Mouse (Mus musculus) cerebellum, adult 2 months (tissue): ENCODE data around the gene Rad51b. TPM values are rescaled to one million over a fixed set of nuclear protein-coding genes. Genes with fewer than 3 reads are reported as not detected.

Experiments
- DNase-seq, 2 experiments: peaks; one replicate each; pipeline ENCODE4 v3.0.0; 2021
- H3K27ac ChIP-seq: fragments of 200-500 bp; 2 replicates; pipeline ENCODE4 v1.5.1; 2012; ENCODE audit warnings: low read length, control low read depth, inconsistent platforms; ENCODE audit not compliant: insufficient read depth
- H3K27me3 ChIP-seq: fragments of 200-500 bp; 2 replicates; pipeline ENCODE4 v1.6.1; 2012; ENCODE audit warnings: inconsistent platforms, mild to moderate bottlenecking, low read length, moderate library complexity; ENCODE audit not compliant: control insufficient read depth, insufficient read depth
- H3K4me1 ChIP-seq: fragments of 200-500 bp; 2 replicates; pipeline ENCODE4 v1.6.1; 2011; ENCODE audit warnings: low read length; ENCODE audit not compliant: control insufficient read depth, insufficient read depth
- H3K4me3 ChIP-seq: fragments of 200-500 bp; replicated peaks from 2 replicates; pipeline ENCODE3; 2011; ENCODE audit warnings: mild to moderate bottlenecking, low read depth, low read length, control low read depth; ENCODE audit not compliant: insufficient read depth
- CTCF ChIP-seq: fragments of 200-500 bp; IDR thresholded peaks from 2 replicates; pipeline ENCODE4 v1.5.1; 2011; ENCODE audit warnings: low read depth, mild to moderate bottlenecking, control low read depth, low read length, moderate library complexity, borderline replicate concordance; ENCODE audit not compliant: insufficient read depth
- POLR2A ChIP-seq: fragments of 200-500 bp; IDR thresholded peaks from 2 replicates; pipeline ENCODE4 v1.6.1; 2011; ENCODE audit warnings: low read length, control low read depth, borderline replicate concordance; ENCODE audit not compliant: insufficient read depth
- WGBS: fragments of 180-500 bp; shearing (Covaris S2); methylation state at CpG from one replicate; pipeline ENCODE4 v1.1.7; 2018; 5-methylcytosine and 5-hydroxymethylcytosine counted together
- polyA plus RNA-seq: library from polyadenylated mRNA; depleted of rRNA; stranded (reverse); fragments of >200 nt; gene quantifications from 2 replicates; pipeline ENCODE4 v1.2.3, GENCODE M21; 2012

The Rad51b gene
- polyA plus RNA-seq, 1 experiment: 0.23 TPM

DNA sequence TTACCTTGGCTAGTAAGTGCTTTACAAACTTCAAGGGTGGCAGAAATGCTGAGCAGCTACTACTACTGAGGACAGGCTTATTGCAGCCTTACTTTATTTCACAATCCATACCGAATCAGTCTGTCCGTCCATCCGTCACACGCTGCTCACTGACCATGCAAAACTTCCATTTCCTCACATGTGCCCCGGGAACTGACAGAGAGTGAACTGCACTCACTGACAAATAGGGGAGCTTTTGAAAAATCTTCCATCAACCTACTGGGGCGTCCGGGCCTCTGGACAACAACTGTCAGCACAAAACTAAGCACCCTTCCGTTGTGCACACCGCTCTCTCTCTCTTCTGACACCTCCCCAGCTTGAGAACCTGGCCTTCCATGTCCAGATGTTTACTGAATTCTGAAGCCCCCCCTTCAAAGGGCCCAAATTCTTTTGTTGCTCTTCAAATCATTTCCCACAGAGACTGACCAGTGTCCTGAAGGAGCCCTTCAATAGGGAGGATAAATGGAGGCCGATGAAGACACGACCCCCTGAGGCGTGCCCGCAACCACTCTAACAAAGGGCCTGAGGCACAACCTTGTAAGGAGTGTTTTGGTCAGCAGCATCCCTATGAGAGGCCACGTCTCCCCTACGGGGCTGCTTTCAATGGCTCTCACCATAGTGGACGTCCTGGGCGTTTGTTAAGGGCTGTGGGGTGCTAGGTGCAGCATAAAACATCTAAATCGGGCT is 515.9 kb downstream of the Rad51b start:
- H3K4me3 ChIP-seq: no peak overlapping the region
- H3K27ac ChIP-seq: no peak overlapping the region
- H3K27me3 ChIP-seq: no peaks in the 10 kb centered on the region; the same call in 1 of the 2 replicates
- DNase-seq: no peak
- WGBS: 72% methylated on average over 18 of the region's 18 CpGs
- no peaks in the 10 kb centered on the region for H3K4me1 ChIP-seq
- TF ChIP-seq CTCF (no peak), POLR2A (no peak)

DNA sequence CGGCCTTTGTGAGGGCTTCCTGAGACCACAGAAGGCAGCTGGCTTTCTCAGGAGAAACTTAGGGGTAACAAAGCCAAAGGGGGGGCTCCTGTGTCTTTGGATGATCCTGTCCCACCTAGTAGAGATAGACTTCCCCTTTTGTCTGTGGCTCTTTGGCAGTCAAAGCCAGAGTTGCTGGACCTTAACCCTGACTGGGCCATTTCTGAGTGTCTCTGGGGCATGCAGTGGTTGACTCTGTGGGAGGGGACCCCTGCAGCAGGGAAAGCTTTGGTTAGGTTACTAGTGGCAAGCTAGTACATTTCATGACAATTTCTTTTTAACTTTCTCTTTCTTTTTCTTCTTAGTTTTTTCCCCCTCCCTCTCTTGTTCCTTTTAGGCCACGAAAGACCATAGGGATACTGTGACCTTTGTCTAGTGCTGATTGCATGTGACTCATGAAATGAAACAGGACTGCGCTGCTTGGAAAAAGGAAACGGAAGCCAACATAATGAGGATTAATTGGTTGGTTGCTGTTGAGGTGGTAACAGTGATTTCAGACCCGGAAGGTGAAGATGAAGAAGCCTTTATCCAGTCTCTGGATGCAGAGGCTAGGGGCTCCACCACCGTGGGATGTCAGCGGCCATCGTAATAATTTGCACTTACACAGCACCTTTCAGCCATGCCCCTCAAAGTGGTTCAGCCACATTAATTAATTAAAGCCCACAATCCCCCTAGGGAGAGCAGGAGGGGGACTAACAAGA is 516.7 kb downstream of the Rad51b start:
- Histone ChIP-seq H3K27me3 (no peaks in the 10 kb centered on the region; the same call in 1 of the 2 replicates), H3K4me1 (no peaks in the 10 kb centered on the region), H3K4me3 (no peak overlapping the region), H3K27ac (no peak overlapping the region)
- WGBS: 83% methylated on average over 8 of the region's 8 CpGs
- DNase-seq: no peak
- no peak for TF ChIP-seq POLR2A
- no peak for TF ChIP-seq CTCF

DNA sequence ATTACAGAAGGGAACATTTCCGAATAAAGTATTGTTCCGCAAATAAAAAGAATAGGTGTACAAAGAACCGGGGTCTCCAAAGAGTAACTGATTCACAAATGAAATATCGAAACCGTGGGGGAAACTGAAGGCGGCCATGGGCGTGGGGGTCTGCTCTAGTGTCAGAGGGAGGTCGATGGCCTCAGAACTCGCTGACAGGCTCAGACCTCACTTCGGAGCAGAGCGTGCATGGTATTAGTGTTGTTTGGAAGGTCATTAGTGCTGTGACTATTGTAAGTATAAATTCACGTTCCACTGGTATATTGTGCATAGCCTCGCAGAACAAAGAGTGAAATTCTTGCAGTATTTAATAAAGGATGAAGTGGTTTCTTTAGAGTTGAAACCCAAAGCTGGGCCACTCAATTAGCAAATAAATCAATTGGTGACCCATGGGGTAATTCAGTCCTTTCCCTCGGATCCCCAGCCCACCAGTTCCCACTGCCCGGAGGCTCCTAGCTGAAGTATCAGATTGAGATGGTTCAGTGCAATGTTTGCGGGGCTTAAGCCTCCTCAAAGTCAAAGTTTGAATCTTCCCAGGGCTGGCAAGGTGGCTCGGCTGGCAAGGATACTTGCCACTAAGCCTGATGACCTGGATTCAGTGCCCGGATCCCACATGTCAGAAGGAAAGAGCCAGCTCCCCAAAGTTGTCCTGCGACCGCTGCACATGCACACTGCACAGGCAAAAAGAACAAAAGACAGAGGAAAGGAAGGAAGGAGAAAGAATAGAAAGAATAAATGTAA is 517.4 kb downstream of the Rad51b start:
- no peak overlapping the region for H3K27ac ChIP-seq
- no peak for DNase-seq
- TF ChIP-seq POLR2A: no peak
- no peak for TF ChIP-seq CTCF
- H3K4me1 ChIP-seq: no peaks in the 10 kb centered on the region
- WGBS: 67% methylated on average over 20 of the region's 20 CpGs
- H3K4me3 ChIP-seq: no peak overlapping the region
- H3K27me3 ChIP-seq: no peaks in the 10 kb centered on the region; the same call in 1 of the 2 replicates

DNA sequence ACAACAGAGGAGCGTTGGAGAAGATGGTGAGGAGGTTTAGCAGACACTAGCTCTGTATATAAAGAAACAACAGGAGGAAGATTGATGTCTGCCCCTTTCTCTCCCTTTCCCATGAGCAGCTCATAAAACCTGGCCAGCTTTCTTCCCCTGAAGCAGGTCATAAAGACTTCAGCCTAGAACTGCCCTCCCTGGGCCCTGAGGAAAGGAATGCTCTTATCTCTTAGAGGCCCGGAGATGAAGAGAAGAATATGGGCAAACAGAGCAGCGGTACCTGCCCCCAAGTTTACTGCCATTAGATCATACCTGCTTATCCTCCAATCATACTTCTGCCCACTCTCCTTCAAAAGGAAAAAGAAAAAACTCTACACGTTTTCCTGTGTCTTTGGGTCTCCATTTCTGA is 519.2 kb downstream of the Rad51b start:
- no peak for TF ChIP-seq POLR2A
- TF ChIP-seq CTCF: no peak
- no peak overlapping the region for H3K27ac ChIP-seq
- H3K27me3 ChIP-seq: no peaks in the 10 kb centered on the region
- no peaks in the 10 kb centered on the region for H3K4me1 ChIP-seq
- WGBS: 95% methylated on average over 4 of the region's 4 CpGs
- H3K4me3 ChIP-seq: no peak overlapping the region
- no peak for DNase-seq

DNA sequence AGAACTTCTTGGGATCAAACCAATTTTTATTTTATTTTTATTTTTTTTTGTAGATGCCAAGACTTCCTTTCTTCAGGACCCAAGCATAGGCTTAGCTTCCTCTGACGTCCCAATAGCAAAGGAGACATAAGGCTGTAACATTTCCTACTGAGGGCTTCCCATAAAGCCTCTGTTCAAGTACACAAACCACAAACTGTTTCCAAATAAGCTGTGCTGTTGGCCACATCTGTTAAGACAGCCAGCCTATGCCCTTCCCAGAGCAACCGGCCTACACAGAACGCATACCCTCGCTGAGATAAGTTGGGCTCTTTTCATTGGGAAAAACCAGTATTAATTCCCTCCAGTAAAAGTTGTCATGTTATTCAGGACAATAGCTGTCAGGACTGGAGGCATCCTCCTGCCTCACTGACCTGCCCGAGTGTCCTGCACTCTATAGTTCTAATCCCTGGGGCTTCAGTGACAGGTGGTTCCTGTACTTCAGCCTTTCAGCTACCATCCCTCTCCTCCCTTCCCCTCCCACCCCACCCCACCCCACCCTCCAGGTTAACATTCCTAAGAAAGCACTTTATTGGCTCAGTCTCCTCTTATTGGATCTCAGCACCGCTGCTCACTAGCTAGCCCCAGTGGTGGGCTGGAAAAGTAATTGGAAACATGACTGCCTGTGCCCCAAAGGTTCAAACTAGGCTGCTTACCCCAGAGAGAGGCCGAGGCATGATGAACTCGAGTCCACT is 523.3 kb downstream of the Rad51b start:
- Histone ChIP-seq H3K27me3 (no peaks in the 10 kb centered on the region), H3K4me1 (no peaks in the 10 kb centered on the region), H3K4me3 (no peak overlapping the region), H3K27ac (no peak overlapping the region)
- no peak for DNase-seq
- 87% methylated on average over 8 of the region's 8 CpGs for WGBS
- TF ChIP-seq CTCF (no peak), POLR2A (no peak)

GRCm38 (mm10) chr12:79821901-79822300 is 524.8 kb downstream of the Rad51b start:
- 9% methylated on average over 5 of the region's 5 CpGs for WGBS
- peak in 1 of 2 experiments; percentile 8 for DNase-seq
- TF ChIP-seq CTCF: no peak
- TF ChIP-seq POLR2A: no peak
- H3K4me3 ChIP-seq: no peak overlapping the region
- no peak overlapping the region for H3K27ac ChIP-seq
- no peaks in the 10 kb centered on the region for H3K27me3 ChIP-seq
- H3K4me1 ChIP-seq: no peaks in the 10 kb centered on the region

- no peaks in the 10 kb centered on the region for H3K27me3 ChIP-seq
- WGBS: 45% methylated on average over 2 of the region's 2 CpGs
- no peaks in the 10 kb centered on the region for H3K4me1 ChIP-seq
- no peak overlapping the region for H3K27ac ChIP-seq
- TF ChIP-seq CTCF: no peak
- no peak for TF ChIP-seq POLR2A
- H3K4me3 ChIP-seq: no peak overlapping the region
- DNase-seq: no peak
These were observed 525.3 kb downstream of the Rad51b start for GRCm38 (mm10) chr12:79822401-79822800.
